Mouse (Mus musculus): ENCODE data around the gene Utp15. TPM values are rescaled to one million over a fixed set of nuclear protein-coding genes. Genes with fewer than 3 reads are reported as not detected.

Utp15 gene
- 13.3 and 13.4 TPM in 2 replicates for polyA plus RNA-seq (2012; rRNA removed)

DNA sequence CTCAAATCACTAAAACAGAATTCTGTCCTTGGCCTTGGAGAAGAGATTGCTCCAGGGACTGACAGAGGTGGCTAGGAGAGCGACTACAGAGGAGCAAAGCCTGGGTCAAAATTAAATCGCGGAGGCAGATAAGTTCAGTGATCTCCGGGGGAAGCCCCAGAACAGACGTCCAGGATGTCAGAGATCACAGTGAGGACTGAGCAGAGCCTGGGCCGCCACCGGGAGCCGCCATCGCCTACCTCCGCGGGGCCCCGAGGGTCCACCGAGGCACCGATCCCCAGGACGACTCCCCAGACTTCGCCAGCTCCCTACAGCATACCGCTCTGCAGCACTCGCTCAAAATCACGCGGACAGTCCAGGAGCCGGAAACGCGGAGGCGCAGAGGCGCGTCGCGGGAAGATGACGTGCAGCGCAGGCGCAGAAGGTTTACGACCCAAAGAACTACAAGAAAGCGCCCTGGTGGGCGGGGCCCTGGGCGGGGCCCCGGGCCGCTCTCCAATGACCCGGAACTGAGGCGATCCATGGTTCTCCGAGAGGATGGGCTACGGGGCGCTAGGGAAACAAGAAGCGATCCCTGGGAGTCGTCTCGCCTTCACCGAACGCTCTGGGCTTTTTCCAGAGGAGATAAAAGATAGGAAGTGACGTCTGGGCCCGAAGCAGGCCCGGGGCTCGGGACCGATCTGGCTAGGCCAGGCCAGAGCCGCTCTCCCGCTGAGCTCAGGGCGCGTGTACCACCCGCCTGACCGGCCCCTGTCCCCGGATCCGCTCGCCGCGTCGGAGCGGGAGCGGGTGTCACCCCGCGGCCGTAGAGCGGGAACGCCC is at the start of gene Utp15, which contains the start of gene Ankra2:
Gene Utp15, minus strand, starts transcription at position 406 of the 822 bp plus-strand sequence.
Gene Ankra2, plus strand, starts transcription at position 439 of the 822 bp plus-strand sequence.
- peak; percentile 96 for DNase-seq (ENCODE audit: low spot score)

DNA sequence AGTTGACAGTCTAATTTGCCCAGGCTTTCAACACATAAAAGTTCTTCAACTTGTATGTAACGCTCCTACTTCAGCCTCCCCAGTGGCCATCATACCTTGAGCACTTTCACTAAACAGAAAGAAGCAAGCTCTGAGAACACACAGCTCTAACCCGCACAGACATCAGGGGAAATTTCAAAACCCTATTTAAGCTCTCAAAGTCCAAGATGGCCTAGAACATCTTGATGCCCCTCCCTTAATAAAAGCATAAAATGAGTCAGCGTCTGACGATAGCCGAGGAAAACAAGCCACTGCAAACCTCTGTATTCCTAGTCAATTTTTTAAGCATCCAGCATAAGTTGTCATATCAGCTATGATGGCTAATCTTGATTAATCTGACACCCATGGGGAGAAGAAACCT is 48.8 kb upstream of the Utp15 start:
- DNase-seq (ENCODE audit: low spot score): no peak

DNA sequence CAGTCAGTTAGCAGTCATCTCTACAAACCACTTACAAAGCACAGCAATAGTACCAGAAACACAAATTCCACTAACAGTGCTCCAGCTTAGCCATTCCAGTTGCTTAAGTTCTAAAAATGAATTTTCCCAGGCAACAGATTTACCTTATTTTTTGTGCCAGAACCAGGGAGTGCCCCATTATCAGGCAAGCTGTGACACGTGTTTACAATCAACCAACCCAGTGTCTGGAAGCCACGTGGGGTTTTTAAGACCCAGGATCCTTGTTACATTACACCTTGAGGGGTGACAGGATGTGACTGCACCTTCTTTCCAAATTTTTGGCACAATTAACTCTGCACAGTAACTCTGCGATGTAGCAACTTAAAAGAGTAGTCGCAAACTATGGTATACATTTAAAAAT is 45.9 kb upstream of the Utp15 start:
- DNase-seq (ENCODE audit: low spot score): no peak

DNA sequence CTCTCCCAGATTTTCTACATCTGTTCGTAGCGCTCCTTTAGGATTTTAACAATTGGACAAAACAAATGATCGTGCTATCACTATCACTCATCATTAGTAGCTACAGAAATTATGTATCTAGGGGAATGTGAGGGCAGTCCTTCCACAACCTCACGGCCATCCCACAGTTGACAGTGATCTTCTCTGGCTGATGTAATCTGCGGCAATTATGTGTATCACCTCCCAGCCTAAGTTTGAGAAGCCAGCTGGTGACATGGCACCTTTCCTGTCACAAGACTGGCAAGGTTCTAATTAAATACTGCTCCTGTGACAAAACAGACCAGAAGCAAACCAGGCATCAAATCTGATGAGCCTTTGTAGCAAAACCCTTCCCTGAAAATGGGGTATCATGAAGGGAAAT is 45.2 kb upstream of the Utp15 start:
- no peak for DNase-seq (ENCODE audit: low spot score)

DNA sequence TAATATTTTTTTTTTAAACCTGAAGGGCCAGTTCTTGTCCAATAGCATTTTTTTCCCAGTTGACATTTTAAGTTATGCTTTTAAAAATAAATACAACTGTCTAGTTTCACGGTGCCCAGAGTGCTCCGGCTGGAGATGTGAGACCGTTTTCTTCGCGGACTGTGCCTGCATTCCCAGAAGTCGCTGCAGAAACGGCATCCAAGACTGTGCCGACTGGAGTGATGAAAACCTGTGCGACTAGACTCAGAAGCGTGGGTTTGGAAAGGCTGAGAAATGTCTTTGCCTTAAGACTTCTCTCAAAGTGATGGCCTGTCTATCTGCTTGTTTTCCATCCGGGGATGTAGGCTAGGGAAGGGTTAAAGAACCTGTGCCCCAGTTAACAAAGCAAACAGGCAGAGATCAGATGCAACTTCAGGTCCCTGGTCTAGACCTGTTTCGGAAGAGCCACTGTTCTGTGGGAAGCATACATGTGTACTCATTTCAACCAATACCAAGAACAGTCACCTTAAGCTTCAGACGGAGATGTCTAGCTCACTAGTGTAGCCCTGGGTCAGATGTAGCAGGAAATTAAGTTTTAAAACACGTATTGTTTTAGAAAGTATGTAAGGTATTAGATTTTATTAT is 44.1 kb upstream of the Utp15 start:
- no peak for DNase-seq (ENCODE audit: low spot score)

DNA sequence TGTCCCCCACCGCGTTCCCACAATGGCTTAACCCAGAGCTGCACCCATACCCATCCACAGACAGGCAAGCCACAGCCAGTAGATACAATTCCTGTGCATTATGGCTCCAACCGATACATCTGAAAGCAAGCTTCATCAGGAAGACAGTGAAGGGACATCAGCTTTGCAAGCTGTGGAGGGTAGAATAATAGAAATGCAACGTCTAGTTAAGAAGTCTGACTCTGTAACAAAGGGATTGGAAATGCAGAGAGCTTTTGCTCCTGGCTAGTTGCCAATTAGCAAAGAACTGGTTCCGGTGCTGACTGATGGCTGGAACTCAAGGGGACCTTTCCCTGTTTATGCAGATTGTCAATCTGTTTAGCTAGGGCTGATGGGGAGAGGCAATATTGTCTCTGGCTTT is 43.6 kb upstream of the Utp15 start:
- no peak for DNase-seq (ENCODE audit: low spot score)

DNA sequence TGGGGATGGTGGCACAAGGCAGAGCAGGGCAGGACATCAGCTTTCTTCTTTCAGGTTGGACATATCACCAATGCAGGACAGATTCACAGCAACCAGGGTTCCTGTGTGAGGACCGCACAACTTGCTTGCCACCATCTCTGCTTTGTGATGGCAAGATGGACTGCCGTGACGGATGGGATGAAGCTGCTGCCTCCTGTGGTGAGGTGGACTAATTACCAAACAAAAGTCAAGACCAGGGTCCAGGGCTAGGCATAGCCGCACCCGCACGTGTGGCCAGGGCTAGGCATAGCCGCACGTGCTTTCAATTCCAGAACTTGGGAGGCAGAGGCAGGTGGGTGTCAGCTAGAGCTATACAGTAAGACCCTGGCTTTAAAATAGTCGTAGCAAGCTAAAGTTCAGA is 42.4 kb upstream of the Utp15 start:
- no peak for DNase-seq (ENCODE audit: low spot score)

DNA sequence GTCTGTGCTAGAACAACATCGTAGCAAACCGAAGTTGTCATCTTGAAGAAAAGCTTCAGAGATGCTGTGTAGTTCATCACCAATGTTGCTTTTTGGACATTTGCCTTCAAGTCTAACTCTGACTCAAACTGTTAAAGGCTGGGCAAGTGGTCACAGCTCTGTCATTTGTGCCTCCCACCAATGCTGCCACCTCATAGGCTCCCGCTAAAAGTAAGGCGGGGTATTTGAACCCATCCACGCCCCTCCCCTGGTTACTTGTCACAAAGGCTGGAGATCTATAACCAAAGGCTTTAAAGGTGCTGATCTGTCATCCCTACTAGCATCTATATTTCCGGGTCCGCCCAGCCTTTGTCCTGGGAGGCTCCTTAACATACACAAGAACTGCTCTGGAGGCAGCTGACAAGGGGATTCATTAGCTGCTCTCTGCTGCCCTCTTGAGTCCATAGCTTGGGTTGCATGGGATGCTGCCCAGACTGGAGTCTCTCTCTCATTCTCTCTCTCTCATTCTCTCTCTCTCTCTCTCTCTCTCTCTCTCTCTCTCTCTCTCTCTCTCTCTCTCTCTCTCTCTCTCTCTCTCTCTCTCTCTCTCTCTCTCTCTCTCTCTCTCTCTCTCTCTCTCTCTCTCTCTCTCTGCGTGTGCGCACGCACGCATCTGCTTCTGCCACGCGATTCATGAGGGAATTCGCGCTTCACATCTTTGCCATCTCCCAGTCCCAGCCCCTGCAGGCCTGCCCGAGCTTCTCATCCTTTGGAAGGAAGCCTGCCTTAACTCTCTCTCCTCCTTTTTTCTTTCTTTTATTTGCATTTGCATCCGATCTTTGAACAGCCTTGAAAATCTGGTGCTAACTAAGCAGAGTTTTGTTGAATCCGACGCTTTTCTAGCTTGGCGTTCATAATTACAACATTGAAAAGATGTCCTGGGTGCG is 36.3 kb upstream of the Utp15 start:
- DNase-seq (ENCODE audit: low spot score): no peak

DNA sequence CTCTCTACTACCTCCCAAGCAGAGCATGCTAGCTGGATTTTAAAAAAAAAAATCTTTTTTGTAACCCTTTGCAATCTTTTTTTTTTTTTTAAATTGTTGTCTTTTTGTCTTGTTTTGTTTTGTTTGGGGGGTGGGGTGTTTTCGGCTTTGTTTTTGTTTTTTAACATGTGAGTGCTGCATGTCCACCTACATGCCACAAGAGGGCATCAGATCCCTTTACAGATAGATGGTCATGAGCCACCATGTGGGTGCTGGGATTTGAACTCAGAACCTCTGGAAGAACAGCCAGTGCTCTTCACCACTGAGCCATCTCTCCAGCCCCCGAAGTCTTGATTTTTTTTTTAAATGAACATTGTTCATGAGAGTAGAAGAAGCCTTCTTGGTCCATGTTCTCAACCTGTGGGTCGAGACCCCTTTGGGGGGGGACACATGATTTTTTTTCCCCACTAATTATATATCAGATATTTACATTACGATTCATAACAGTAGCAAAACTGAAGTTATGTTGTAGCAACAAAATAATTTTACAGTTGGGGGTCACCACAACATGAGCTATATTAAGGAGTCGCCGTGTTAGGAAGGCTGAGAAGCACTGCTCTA is 35.1 kb upstream of the Utp15 start:
- no peak for DNase-seq (ENCODE audit: low spot score)

DNA sequence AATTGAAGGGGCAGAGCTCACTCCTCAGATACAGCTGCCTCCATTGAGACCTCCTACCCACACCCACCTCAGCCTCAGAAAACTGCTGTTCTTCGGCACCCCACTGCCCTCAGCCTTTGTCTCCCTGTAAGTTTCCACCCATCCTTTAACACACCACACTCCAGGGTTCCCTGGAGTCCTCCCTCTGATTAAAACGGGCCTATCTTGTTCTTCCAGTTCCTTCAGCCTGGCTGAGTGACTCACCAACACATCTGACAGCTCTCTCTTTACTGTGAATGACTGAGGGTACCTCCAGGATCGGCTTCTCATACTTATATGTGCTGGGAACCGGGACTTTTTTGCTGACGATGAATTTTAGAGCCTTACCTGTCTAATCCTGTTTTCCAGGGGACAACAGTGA is 33.2 kb upstream of the Utp15 start:
- DNase-seq (ENCODE audit: low spot score): no peak

DNA sequence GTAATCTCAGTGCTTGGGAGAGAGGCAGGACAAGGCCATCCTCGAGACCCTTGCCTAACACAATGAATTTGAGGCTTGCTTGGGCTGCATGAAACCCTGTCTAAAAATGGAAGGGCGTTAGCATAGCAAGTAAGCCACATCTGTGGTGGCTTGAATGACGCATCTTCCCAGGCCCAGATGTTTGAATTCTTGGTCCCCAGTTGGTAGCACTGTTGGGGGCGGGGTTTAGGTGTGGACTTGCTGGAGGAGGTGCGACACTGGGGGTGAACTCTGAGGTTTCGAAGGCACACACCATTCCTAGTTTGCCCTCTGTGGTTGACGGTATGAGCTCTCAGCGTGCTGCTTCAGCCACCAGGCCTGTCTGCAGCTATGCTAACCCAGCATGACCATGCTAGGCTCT is 28.9 kb upstream of the Utp15 start:
- no peak for DNase-seq (ENCODE audit: low spot score)

DNA sequence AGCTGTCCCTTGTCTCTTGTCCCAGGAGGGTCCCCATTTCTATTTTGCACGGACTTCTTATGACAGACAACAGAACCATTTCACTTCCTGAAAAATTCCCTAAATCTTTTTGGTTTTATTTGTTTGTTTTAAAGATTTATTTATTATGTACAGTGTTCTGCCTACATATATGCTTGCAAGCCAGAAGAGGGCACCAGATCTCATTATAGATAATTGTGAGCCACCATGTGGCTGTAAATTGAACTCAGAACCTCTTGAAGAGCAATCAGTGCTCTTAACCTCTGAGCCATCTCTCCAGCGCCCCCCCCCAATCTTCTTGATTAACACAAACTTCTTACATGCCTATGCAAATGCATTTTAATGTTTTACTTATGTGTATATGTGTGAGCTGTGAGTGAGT is 27.9 kb upstream of the Utp15 start:
- DNase-seq (ENCODE audit: low spot score): no peak

DNA sequence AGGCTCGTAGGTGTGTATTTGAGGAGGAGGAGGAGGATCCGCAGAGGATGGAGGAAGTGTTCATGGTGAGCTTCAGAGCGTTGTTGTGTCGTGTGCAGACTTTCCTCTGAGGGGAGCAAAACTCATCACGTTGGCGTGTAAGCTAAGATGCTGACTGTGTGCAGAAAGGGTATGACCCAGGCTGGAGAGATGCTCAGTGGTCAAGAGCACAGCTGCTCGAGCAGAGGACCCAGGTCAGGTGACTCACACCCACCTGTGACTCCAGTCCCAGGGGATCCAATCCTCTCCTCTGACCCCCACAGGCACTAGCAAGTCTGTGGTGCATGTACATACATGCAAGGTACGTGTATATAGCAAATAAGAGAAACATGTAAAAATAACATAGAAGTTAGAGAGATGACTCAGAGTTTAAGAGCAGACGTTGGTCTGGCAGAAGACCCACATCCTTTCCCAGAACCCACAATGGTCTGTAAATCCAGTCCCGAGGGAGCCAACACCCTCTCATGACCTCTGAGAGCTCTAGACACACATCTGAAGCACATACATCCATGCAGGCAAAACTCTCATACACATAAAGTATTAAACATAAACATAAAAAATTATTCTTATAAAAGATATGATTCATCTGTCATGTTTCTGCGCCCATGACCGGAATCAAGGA is 18.3 kb upstream of the Utp15 start:
- DNase-seq (ENCODE audit: low spot score): no peak

DNA sequence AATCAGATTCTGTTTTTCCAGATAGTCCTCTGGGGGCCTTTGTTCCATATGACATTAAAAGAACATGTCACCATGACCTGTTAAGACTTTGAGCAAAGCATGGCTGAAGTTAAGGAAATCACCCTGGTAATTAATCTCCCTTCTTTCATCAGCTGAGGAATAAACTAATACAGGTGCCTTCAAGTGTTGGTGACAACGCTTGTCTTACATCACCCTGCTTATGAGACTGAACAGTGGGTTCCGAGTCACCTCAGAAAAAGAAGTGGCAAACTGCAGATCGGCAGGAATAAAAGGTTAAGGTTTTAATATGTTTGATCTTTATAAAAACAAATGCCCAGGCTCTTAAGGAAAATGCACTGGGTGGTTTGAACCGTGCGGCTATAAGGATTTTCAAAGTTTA is 16.8 kb upstream of the Utp15 start, which contains the start of gene Gm21976:
Gene Gm21976, plus strand, starts transcription at position 202 of the 400 bp plus-strand sequence.
- no peak for DNase-seq (ENCODE audit: low spot score)

DNA sequence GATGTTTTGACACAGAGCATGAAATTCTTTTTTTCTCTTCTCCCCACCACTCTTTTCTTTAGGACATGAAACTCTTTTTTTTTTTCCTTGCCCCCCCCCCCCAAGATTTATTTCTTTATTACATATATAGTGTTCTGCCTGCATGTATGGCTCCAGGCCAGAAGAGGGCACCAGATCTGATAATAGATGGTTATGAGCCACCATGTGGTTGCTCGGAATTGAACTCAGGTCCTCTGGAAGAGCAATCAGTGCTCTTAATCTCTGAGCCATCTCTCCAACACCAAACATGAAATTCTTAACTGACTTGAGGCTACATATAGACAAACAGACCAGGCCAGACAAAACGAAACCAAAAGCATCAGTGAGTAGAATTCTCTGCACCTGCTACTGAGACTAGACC is 14.7 kb upstream of the Utp15 start:
- no peak for DNase-seq (ENCODE audit: low spot score)

DNA sequence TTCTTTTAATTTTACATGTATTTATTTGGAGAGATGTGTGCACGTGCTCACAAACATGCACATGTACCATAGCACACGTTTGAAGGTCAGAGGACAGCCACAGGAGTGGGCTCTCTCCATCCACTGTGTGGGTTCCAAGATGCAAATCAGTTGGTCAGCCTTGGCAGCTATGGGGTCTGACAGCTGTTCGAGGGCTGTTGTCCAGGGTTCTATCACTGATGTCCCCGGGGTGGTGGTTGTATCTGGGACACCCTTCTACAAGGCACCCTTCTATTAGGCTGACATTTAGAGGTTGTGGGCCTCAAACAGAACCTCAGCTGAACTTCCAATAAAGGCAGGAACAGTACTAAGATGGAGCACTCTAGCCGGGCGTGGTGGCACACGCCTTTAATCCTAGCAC is 13.4 kb upstream of the Utp15 start:
- no peak for DNase-seq (ENCODE audit: low spot score)

DNA sequence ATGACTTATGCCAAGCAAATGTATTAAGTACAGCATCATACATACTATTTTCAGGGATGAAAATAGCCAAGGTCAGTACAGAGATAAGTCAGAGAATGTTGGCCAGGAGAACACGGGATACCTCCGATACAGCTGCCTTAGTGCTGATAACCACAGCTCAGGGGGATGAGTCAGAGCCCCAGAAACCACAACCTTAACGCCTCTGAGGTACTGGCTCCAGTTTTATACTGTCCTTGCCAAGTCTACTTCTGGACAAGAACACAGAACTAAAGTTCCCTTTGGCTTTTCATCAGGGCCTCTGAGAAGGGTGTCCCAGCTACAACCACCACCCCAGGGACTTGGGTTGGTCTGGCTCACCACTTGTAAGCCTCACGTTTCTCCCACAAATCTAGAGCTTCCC is 12.8 kb upstream of the Utp15 start:
- no peak for DNase-seq (ENCODE audit: low spot score)

DNA sequence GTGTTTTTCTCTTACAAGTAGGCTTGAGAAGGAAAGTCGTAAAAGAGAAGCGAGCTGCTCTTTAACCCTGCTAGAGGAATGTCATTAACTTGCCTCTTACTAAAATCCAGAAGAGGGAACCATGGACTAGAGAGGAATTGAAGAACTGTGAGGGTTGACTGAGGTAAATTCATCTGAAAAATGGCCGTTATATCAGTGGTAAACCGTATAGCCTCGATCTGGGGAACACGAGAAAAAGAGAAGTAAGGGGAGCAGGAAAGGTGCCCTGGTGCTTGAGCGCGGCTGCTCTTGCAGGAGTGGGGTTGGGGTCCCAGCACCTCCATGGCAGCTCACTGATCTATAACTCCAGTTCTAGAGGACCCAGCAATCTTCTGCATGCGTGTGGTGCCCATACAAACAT is 11.2 kb upstream of the Utp15 start:
- DNase-seq (ENCODE audit: low spot score): no peak

DNA sequence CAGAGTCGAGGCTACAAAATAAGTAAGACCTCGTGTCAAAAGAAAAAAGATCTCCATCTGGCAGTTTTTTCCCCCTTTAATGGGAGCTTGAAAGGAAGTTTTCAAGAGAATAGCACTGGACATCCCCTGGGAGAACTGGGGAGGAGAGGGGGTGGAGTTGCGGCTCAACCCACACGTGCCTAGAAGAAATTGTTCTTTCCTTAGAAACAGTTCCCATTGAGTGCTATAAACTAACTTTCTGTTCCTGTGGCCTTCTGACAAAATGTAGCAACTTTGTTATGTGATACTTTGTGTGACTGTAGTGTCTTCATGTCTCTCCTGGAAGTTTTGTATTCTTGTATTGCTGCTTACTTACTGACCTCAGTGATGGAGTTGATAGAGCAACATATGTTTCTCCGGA is 1.3 kb upstream of the Utp15 start:
- DNase-seq (ENCODE audit: low spot score): no peak

DNA sequence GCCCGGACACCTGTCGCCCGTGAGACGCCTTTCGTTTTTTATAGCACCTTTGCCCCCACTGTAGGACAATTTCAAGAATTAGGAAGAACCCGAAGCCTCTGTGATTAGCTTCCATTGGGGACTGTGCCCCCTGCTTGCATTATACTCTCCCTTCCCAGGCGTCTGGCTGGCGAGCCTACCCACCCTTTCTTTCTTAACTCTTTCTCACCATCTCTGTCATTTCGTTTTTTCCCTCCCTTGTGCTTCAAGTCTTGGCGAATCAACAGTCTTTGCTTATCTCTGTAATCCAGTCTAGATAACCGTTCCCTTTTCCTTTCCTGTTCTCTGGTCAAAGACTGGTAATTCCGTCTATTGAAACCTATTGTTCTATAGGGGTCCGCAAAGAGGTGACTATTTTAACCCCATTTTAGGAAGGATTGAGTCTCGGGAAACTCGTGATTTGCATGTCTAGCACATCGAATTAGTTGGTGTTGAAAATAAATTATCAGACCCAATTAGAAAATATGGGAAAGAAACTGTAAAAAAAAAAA is 682 bp upstream of the Utp15 start:
- no peak for DNase-seq (ENCODE audit: low spot score)

DNA sequence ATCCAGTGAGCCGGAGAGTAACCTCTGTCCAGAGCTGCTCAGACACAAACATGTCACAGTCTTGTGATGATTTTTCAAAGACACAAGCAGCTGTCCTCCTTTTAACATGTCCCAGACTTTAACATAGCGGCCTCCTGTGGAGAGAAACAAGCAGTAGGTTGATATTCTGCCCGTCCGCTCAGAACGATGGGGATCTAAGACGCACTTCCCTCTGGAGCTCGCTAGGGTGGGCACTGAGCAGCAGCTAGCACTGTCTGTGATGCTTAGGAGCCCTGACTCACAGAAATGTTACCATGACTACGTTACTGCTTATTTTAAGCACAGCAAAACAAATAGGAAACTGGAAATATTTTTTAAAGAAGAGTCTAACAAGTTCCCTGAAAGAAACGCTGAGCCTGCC is 7.9 kb downstream of the Utp15 start:
- DNase-seq (ENCODE audit: low spot score): no peak
